Mouse (Mus musculus) 416B (cell line): ENCODE results near the gene Pou3f3.
A peak's percentile ranks its signal among the peaks of the same experiment; 100 is the strongest.

Source experiments
- DNase-seq: peaks from one replicate; pipeline ENCODE4 v3.0.0; 2011; ENCODE audit warnings: low read depth

Gene Pou3f3

DNA sequence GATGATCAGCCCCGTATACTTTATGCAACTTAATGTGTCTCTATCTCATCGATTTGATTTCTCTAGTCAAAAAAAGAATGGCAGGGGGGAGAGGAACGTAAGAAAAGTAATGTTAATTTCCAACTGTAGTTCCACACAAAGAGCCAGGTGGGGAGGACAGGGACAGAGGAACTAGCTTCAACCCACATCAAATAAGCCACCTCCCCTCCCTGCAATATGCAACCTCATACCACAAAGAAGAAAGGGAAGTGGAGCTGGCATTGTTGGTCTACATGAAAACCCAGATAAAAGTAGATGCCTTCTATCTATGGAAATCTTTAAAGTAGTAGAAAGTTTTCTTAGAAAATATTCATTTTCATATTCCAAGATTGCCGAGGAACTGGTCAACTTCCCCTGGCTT is 14.7 kb downstream of the Pou3f3 start:
- no peak for DNase-seq

DNA sequence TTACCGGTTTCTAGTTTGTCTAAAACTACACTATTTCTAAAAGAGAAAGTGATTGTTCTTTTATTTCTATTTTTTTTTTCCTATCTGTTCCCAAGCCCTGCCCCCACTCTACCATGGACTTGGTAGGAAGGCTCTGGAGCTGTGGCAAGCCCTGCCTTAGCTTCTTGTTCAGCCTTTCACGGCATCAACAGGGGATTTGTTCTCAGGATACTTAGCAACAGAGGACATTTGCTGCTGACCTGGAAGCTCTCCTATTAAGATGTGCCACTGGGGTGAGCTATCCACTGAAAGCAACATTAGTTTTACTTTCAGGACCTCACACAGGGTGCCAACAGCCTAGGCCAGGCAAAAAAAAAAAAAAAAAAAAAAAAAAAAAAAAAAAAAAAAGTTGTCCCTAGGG is 15.4 kb downstream of the Pou3f3 start:
- no peak for DNase-seq

DNA sequence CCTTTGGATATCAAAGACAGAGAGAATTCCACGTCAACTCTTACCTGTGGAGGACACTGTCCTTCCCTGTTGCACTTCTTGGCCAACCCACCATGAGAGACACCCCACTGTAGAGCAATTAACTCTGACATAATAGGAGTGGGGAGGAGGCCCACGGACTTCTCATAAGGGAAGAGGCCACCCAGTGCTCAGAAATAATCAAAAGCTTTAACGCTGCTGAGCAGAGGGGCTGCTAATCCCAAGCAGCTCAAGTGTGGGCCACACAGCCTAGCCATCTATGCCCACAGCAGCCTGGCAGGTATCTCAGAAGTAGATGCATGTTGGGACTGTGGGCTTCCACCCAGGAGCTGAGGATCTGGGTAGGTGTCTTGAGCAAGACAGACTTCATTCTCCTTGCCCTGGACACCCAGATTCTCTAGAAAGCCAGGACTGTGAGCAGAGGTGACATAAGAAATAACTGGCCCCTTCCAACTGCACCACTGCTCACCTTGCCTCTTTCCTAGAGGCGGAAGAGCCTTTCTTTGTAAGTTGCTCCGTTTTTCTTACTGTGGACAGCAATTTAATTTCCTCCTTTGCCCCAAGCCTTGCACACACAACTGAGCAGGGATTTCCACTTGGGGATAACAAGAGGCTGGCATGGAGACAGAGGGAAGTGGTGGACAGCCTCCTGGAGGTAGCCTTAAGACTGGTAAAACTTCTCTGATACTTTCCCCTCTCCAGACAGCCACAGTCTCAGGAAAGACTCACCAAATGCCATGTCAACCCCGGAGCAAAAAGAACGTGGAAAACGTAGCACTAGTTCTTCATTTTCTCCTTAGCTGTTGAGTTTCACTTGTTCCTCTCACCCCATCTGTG is 16.1 kb downstream of the Pou3f3 start:
- DNase-seq = no peak

DNA sequence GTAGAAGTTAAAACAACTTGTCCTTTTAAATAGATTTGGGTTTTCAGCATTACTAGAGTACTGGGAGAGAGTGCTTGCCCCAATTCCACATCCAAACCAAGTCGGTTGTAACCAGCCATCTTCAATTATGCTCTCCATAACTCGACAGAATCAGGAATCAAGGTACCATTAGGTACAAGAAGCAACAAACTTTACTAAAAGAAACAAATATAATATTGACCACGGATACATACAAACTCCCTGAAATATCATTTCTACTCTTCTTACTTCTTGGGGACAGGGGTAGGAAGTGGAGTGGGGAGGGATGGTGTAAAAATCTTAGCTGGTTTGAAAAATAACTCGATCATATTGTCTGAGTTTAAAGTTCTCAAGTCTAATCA is 16.7 kb downstream of the Pou3f3 start:
- DNase-seq = no peak

DNA sequence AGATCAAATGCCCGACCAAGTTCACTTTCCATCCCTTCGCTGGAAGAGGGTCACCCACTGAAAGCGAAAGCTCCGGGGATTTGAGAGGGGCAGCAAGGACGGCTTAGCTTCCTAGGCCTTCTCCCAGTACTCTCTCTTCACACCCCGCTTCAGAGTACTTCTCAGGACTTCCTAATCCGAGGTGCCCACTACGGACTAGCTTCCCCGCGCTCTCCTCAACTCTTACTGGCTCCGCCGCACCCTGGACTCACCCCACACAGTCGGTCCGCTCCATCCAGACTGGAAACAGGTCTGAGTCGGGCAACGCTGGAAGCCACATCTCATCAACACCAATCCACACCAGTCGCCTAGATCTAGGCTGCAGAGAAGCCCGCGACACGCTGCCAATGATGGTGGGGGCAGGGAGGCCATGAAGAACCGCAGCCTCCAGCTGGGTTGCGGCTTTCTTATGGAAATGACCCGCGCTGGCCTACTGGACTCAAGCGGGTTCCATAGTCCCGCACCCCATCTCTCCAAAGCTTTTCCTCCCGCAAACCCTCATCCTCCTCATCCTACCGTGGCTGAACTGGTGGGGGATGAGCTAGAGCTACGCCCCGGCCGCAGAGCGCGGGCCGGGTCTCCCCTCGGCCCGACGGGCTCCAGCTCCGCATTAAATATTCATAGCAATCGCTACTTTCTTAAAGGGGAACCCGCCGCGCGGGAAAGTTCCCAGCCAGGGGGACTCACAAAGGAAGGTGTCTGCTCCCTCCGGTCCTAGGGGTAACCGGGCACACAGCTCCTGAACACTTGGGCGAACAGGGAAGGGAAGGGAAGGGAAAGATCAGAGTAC is 17.8 kb downstream of the Pou3f3 start:
- no peak for DNase-seq

DNA sequence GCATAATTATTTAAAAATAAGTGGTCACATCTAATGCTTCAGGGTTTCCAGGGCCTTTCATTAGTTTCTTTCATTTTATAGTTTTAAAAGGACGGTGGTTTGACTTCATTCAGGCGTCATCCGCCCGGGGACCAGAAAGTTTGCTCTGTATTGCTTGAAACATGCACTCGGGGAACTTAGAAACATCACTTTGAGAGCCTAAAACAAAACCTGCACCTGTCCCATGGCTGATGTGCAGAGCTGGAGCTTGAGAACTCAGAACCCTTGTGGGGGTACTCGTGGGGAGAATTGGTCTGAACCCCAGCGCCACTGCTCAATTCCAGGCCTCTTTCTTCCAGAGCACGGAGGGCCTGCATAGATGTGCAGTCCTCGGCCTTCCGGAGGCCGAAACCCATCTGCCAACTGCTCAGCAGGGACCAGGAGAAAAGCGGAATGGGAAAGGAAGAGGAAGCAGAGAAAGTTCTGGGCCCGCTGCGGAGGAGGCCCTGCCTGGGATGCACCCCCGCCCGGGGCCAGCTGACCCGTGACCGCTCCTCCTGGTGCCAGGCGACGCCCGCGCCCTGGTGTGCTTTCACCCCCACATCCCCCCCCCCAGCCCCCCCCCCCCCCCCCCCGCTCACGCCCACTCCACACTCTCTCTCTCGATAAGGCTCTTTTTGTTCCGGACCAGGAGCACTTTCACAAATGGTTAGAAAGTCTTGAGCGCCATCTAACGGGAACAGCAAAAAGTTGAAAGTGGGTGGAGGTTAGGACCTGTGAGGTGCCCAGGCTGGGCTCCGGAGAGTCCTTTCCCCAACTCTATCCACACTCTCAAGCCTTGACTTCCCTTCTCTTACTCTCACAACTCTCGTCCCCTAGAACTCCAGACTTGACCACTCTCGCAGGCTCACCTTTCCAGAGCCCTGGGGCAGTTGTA is 18.7 kb downstream of the Pou3f3 start:
- DNase-seq = no peak

DNA sequence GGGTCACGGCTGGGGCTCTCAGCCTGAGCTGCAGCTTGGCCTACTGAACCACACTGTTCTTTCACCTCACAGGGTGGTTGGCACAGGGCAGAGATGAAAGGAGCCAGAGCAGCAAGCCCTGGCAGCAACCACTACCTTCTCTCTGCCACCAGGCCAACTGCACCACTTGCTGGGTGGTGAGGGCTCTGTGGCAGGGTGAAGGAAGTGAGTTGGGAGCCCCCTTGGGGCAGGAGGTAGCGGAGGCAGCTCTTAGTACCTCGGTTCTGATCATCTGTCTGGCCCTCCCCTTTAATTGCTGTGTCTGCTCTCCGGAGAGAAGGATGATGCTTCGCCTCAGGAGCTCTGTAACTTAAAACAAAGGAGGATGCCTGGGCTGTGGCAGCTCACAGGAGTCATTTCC is 23.0 kb downstream of the Pou3f3 start:
- DNase-seq = no peak

DNA sequence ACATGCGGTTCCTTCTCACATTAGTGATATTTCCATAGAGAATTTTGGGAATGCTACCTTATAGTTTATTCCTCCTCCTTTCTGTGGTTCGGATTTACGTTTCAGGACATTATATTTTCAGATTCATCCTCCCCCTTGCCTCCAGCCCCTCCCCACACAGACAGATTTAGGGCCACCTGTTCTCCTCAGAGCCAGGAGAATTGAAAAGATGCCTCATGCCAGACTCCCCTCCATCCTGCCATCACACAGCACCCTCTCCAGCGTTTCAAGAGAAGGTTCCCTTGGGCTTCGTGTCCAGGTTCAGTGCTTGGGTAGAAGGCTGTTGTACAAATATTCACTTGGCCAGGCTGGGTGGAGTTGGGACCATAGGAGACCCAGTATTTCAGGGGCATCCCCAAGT is 25.8 kb downstream of the Pou3f3 start:
- no peak for DNase-seq

DNA sequence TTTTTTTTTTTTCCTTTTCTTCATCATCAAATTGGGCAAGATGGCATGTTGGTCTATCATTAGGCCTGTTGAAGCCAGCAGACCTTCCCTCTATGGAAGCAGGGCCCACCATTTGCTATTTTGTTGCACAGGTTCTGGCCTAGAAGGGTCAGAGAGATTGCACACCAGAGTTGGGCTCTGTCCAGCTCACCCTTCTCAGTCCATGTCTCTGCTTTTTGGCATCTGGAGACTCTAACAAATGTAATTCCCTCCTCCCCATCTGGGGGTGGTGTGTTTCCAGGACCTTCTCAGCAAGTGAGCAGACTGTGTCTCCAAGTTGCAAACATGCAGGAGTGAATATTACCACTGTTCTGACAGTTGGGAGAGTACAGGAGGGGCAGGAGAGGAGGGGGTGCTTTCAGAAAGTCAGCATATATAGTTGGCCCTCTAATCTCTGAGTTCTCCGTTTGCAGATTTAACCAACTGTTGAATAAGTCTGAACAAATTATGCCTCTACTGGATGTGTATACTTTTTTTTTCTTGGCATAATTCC is 28.3 kb downstream of the Pou3f3 start:
- no peak for DNase-seq

DNA sequence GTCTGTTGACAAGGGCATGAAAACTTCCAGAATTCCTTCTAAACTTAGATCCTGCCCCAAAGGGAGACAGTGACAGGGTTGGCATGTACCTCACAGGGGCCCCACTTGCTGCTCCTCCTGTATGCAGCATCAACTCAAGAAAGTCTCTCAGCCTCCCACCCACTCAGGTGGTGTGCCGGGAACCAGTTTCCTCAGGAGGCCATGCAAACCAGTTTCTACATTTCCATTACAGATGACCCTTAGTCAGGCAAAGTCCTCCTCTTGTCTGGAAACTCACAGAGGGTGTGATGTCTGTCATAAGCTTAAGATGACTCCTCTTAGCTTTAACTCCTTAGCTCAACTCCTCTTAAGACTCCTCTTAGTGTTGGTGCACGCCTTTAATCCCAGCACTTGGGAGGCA is 29.3 kb downstream of the Pou3f3 start:
- no peak for DNase-seq

DNA sequence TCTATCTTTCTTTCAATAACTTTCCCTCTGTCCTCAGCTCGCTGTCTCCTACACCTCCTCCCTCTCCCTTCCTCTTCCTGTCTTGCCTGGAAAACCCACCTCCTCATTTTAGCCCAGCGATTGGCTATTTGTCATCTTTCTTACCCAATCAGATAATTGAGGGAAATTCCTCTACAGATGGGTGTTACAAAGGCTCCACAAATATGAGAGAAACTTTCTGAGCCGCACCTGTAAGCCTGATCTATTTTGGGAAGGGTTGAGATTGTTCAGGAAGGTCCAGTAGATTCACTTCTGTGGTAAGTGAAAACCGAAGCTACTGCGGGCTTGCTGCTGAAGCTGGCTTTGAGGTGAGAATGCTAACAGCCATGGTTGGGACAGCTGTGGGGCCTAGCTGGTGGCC is 31.6 kb downstream of the Pou3f3 start:
- DNase-seq = peak; percentile 4

DNA sequence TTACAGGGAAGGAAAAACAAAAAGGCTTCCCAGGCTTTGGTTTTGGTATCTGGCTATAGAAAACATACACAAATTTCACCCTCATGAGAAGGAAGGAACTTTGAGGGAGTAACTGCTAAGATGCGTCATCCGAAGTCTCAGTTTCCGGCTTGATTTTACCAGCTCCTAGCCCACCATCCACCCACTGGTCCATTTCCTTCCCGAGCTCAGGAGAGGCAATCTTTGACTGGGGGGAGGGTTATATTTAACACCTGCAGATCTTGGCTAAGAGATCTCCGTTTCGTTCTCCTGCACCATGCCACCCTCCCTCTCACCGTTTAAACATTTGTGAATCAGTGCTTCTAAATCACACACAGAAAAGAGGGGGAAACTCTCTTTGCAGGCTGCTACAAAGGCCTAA is 32.1 kb downstream of the Pou3f3 start:
- DNase-seq = no peak

DNA sequence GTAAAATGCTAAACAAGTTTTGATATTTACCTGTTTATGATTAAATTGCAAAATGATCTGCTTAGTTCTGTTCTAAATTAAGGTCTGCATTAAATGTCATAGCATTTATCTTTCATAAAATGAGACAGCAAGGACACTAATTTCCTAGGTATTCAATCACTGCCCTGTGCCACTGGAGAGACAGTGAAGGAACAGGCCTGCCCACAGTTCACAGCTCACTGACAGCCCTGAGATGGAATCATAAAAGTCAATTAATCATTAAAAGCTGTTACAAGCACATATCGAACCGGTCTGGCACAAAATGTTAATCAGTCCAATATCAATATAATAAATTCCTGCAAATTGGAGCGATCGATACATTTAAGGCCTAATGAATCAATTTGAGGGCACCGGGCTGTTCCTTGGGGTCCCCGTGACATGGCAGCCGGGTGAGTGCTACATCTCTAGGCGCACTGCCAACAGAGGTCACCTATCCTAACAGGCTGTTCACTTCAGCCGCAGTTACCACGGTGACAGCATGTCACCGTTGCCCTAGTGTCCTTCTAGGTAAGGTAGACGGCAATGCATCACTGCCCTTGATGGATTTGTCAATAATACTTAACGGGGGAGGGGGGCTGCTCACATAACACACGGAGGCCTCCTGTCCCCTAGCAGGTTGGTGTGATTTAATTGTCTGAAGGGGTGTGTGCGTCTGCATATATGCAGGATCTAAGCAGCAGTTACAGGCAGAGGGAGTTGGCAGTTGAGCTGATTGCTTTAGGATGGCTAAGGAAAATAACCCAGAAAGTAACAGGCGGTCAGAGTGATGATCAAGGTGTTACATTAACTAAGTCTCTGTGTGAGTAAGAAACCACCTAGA is 46.0 kb downstream of the Pou3f3 start:
- no peak for DNase-seq

DNA sequence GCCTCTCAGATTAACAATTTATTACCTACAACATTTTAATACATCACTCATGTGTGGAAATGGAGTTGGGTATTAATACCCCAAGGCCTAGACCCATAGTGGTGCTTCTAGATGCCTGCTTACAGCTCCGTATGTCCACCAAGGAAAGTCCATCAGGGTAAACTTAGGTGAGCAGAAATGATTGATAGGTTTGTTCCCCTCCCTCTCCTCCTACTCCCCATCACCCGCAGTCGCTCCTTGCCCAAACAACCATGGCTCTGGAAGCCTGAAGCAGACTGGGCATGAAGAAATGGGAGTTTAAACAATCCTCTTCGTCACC is 46.6 kb downstream of the Pou3f3 start:
- no peak for DNase-seq

DNA sequence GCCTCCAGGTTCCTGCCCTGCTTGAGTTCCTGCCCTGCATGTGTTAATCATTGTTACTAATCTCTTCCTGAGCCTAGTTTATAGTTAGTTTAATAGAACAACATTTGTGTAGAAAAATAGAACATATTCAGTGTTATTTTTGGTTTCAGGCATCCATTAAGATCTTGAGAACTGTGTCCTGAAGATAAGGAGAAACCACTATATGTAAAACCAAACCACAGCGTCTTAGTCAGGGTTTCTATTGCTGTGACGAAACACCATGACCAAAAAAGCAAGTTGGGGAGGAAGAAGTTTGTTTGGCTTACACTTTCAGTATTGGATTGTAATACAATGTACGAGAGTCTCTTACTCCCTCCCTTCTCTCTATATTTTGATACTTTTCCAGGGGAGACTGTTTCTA is 49.5 kb downstream of the Pou3f3 start:
- DNase-seq = peak; percentile 71

DNA sequence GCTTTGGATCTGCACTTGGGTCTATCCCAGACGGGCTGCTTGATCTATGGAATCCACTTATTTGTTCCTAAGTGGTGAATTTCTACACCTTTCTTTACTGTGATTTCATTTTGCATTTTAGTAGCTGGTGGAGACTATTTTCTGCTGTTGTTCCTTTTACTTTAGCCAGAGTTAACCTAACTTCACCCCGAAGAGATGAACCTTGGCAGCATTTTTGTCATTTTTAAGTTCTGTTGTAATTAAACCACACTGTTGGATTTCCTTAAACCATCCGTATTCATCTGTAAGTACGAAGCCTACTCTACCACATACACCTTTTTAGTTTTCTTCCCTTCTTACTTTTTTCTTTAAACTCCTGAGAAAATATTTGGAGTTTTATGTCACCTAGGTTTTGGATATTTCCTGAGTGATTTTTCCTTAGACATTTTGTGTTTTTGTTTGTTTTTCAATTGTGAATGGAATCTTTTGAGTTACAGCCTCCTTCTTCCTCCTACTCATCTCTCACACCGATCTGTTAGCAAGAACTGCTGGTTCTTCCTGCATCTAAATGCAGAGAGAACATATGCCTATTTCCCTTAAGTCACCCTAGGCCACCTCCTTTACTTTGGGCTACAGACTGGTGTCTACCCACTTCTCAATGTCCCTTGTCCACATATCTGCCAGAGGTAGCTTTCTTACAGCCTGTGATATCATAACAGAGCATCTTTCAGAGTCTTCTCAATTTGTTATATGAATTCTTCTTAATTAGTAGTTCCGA is 54.1 kb downstream of the Pou3f3 start:
- DNase-seq = no peak
